Mouse (Mus musculus): ENCODE measurements around the gene Tax1bp3. TPM values are rescaled to one million over a fixed set of nuclear protein-coding genes. Genes with fewer than 3 reads are reported as not detected.

Tax1bp3 gene
- polyA plus RNA-seq, 1 experiment: 181 TPM

- TF ChIP-seq POLR2A (IDR thresholded peaks at IDR 0.05; ENCODE audit: low read depth, low read length) (no peak), CTCF (IDR thresholded peaks at IDR 0.05; ENCODE audit: extremely low read depth, insufficient read length, insufficient replicate concordance, low read depth, low read length) (no peak)
- 21% methylated on average over 5 of the region's 5 CpGs for WGBS
- Histone ChIP-seq H3K4me3 (ENCODE audit: low read depth, low read length) (no peak overlapping the region), H3K36me3 (ENCODE audit: control insufficient read depth, insufficient read depth, low read length) (peaks cover 3% of the 10 kb centered on the region), H3K27ac (ENCODE audit: insufficient read depth, low read depth, low read length) (no peak overlapping the region), H3K4me1 (ENCODE audit: control insufficient read depth, insufficient read depth, insufficient read length, low read length) (peaks cover 11% of the 10 kb centered on the region; the same call in 1 of the 2 replicates), H3K27me3 (ENCODE audit: control insufficient read depth, insufficient read depth, low read length) (no peaks in the 10 kb centered on the region)
Measured at GRCm38 (mm10) chr11:73172186-73172585, 4.7 kb upstream of the Tax1bp3 start.

GRCm38 (mm10) chr11:73175612-73176011 lies 1.3 kb upstream of the Tax1bp3 start:
- Histone ChIP-seq H3K27me3 (ENCODE audit: control insufficient read depth, insufficient read depth, low read length) (no peaks in the 10 kb centered on the region), H3K27ac (ENCODE audit: insufficient read depth, low read depth, low read length) (no peak overlapping the region), H3K4me3 (ENCODE audit: low read depth, low read length) (peak overlapping the region; percentile 27; the same call in 1 of the 2 replicates), H3K36me3 (ENCODE audit: control insufficient read depth, insufficient read depth, low read length) (peaks cover 6% of the 10 kb centered on the region), H3K4me1 (ENCODE audit: control insufficient read depth, insufficient read depth, insufficient read length, low read length) (peaks cover 4% of the 10 kb centered on the region; the same call in 1 of the 2 replicates)
- 10% methylated on average over 8 of the region's 8 CpGs for WGBS
- TF ChIP-seq POLR2A (IDR thresholded peaks at IDR 0.05; ENCODE audit: low read depth, low read length): no peak
- no peak for TF ChIP-seq CTCF (IDR thresholded peaks at IDR 0.05; ENCODE audit: extremely low read depth, insufficient read length, insufficient replicate concordance, low read depth, low read length)

- no peaks in the 10 kb centered on the region for H3K27me3 ChIP-seq (ENCODE audit: control insufficient read depth, insufficient read depth, low read length)
- H3K27ac ChIP-seq (ENCODE audit: insufficient read depth, low read depth, low read length): no peak overlapping the region; the same call in 1 of the 2 replicates
- H3K4me1 ChIP-seq (ENCODE audit: control insufficient read depth, insufficient read depth, insufficient read length, low read length): peaks cover 4% of the 10 kb centered on the region; the same call in 1 of the 2 replicates
- under 1% methylated on average over 15 of the region's 15 CpGs for WGBS
- H3K4me3 ChIP-seq (ENCODE audit: low read depth, low read length): peak overlapping the region; percentile 89
- TF ChIP-seq POLR2A (IDR thresholded peaks at IDR 0.05; ENCODE audit: low read depth, low read length): no peak
- TF ChIP-seq CTCF (IDR thresholded peaks at IDR 0.05; ENCODE audit: extremely low read depth, insufficient read length, insufficient replicate concordance, low read depth, low read length): no peak
- peaks cover 9% of the 10 kb centered on the region for H3K36me3 ChIP-seq (ENCODE audit: control insufficient read depth, insufficient read depth, low read length)
Measured at GRCm38 (mm10) chr11:73176186-73176585, 697 bp upstream of the Tax1bp3 start.

GRCm38 (mm10) chr11:73177509-73177875 lies 609 bp downstream of the Tax1bp3 start:
- Histone ChIP-seq H3K4me3 (ENCODE audit: low read depth, low read length) (peak overlapping the region; percentile 89), H3K4me1 (ENCODE audit: control insufficient read depth, insufficient read depth, insufficient read length, low read length) (peaks cover 4% of the 10 kb centered on the region; the same call in 1 of the 2 replicates), H3K36me3 (ENCODE audit: control insufficient read depth, insufficient read depth, low read length) (peaks cover 14% of the 10 kb centered on the region), H3K27ac (ENCODE audit: insufficient read depth, low read depth, low read length) (peak overlapping the region; percentile 99), H3K27me3 (ENCODE audit: control insufficient read depth, insufficient read depth, low read length) (no peaks in the 10 kb centered on the region)
- 1% methylated on average over 28 of the region's 28 CpGs for WGBS
- TF ChIP-seq POLR2A (IDR thresholded peaks at IDR 0.05; ENCODE audit: low read depth, low read length) (no peak), CTCF (IDR thresholded peaks at IDR 0.05; ENCODE audit: extremely low read depth, insufficient read length, insufficient replicate concordance, low read depth, low read length) (no peak)

- WGBS: 9% methylated on average over 2 of the region's 2 CpGs
- H3K27me3 ChIP-seq (ENCODE audit: control insufficient read depth, insufficient read depth, low read length): no peaks in the 10 kb centered on the region
- peak overlapping the region; percentile 99 for H3K27ac ChIP-seq (ENCODE audit: insufficient read depth, low read depth, low read length)
- peak overlapping the region; percentile 89 for H3K4me3 ChIP-seq (ENCODE audit: low read depth, low read length)
- TF ChIP-seq CTCF (IDR thresholded peaks at IDR 0.05; ENCODE audit: extremely low read depth, insufficient read length, insufficient replicate concordance, low read depth, low read length) (no peak), POLR2A (IDR thresholded peaks at IDR 0.05; ENCODE audit: low read depth, low read length) (no peak; the same call in 1 of the 2 replicates)
- H3K36me3 ChIP-seq (ENCODE audit: control insufficient read depth, insufficient read depth, low read length): peaks cover 14% of the 10 kb centered on the region
- H3K4me1 ChIP-seq (ENCODE audit: control insufficient read depth, insufficient read depth, insufficient read length, low read length): peaks cover 4% of the 10 kb centered on the region; the same call in 1 of the 2 replicates
Measured at GRCm38 (mm10) chr11:73177895-73178294, 1.0 kb downstream of the Tax1bp3 start.

GRCm38 (mm10) chr11:73185872-73186615 lies 9.2 kb downstream of the Tax1bp3 start:
- WGBS: 85% methylated on average over 10 of the region's 10 CpGs
- Histone ChIP-seq H3K4me3 (ENCODE audit: low read depth, low read length) (no peak overlapping the region), H3K4me1 (ENCODE audit: control insufficient read depth, insufficient read depth, insufficient read length, low read length) (no peaks in the 10 kb centered on the region; the same call in 1 of the 2 replicates), H3K27me3 (ENCODE audit: control insufficient read depth, insufficient read depth, low read length) (no peaks in the 10 kb centered on the region), H3K27ac (ENCODE audit: insufficient read depth, low read depth, low read length) (no peak overlapping the region), H3K36me3 (ENCODE audit: control insufficient read depth, insufficient read depth, low read length) (peaks cover 41% of the 10 kb centered on the region)
- no peak for TF ChIP-seq CTCF (IDR thresholded peaks at IDR 0.05; ENCODE audit: extremely low read depth, insufficient read length, insufficient replicate concordance, low read depth, low read length)
- TF ChIP-seq POLR2A (IDR thresholded peaks at IDR 0.05; ENCODE audit: low read depth, low read length): no peak

GRCm38 (mm10) chr11:73187231-73187630 lies 10.3 kb downstream of the Tax1bp3 start:
- 88% methylated on average over 6 of the region's 6 CpGs for WGBS
- Histone ChIP-seq H3K4me3 (ENCODE audit: low read depth, low read length) (no peak overlapping the region), H3K4me1 (ENCODE audit: control insufficient read depth, insufficient read depth, insufficient read length, low read length) (no peaks in the 10 kb centered on the region; the same call in 1 of the 2 replicates), H3K27ac (ENCODE audit: insufficient read depth, low read depth, low read length) (no peak overlapping the region), H3K27me3 (ENCODE audit: control insufficient read depth, insufficient read depth, low read length) (no peaks in the 10 kb centered on the region), H3K36me3 (ENCODE audit: control insufficient read depth, insufficient read depth, low read length) (peaks cover 48% of the 10 kb centered on the region)
- no peak for TF ChIP-seq POLR2A (IDR thresholded peaks at IDR 0.05; ENCODE audit: low read depth, low read length)
- no peak for TF ChIP-seq CTCF (IDR thresholded peaks at IDR 0.05; ENCODE audit: extremely low read depth, insufficient read length, insufficient replicate concordance, low read depth, low read length)
